Mouse (Mus musculus) left cerebral cortex, postnatal 25 days (tissue): ENCODE results near the gene Sac3d1. TPM values are rescaled to one million over a fixed set of nuclear protein-coding genes. Genes with fewer than 3 reads are reported as not detected.
"Not testable (repeated sequence)": the region's sequence is repeated elsewhere in the genome, so short reads cannot be mapped to it uniquely, and the experiment has no call there.

Experiments used
- DNase-seq, 2 experiments: peaks; one replicate each; pipeline ENCODE4 v3.0.0; 2022; ENCODE audit warnings: low spot score in 2 of 2, mixed read lengths in 1 of 2
- intact Hi-C: fragments of 180-260 bp; cut with DNase I; formaldehyde crosslinking; loops from one replicate; pipeline ENCODE4 v1.15.1; 2025
- total RNA-seq, 2 experiments: library from RNA; stranded (reverse); gene quantifications; 2 replicates each; pipeline ENCODE4 v1.2.3; 2021

Sac3d1 gene
- total RNA-seq: 10 to 100 TPM; 23.7 to 25.0 TPM

DNA sequence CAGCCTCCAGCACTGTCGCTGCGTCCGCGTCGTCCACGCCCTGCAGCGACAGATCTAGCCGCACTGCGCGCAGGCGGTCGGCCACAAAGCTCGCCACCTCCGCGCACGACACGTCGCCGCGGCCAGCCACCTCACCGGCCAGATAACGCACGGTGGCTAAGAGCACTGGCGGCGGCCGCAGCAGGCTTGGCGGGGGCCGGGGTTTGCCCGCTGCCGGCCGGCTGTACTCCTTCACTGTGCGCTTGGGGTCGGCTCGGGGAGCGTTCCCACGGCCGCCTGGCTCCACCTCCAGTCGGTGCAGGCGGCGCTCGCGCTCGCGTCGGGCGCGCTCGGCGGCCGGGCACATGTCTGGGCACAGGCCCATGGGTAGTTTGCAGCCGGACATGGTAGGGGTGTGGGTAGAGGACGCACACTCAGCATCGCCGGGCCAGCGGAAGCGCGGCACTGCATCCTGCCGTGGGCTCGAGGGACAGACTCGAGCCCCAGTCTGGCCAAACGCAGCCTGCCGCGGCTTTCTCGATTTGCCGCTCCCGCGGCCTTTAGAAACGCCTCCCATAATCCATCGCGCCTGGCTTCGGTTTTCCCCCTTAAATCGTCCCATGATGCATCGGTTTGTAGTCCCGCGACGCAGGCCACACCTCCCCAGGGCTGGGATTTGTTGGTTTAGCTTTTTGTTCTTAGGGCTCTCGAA, at the start of gene Sac3d1:
Gene Sac3d1, minus strand, starts transcription at position 665 of the 691 bp plus-strand sequence.
- intact Hi-C loops: loop anchor here (1.0 to 5.0 kb wide), 2 partner anchors 33 to 51 kb away; partner anchors contain the start of gene Tm7sf2
- DNase-seq: peak; percentile 92 to 96

- intact Hi-C loops: loop anchor here (5.0 kb wide), 1 partner anchor 41 kb away; no protein-coding TSS in a partner anchor
- DNase-seq: no peak
Observed at GRCm38 (mm10) chr19:6166750-6167149, 48.3 kb upstream of the Sac3d1 start.

GRCm38 (mm10) chr19:6163872-6164547, 45.6 kb upstream of the Sac3d1 start:
- intact Hi-C loops: no loop called here
- peak in 1 of 2 experiments; percentile 14 for DNase-seq

DNA sequence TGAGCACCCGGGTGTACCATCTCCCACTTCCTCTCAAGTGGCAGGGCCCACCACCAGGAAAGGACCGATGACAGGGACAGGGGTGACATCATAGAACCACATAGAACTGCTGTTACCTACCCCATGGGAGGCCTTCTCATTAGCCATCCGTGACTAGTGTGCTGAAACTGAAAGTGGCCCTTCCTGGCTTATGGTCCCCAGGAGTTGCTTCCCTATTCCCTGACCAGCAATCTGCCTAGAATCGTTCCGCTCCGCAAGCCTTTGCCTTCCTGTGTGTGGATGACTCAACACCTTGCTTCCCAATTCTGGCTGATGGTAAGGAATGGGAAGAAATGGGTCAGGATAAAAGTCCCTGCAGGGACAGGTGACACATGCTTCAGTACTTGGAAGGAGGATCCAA, 38.8 kb upstream of the Sac3d1 start:
- DNase-seq: peak in 1 of 2 experiments; percentile 30
- intact Hi-C loops: no loop called here

DNA sequence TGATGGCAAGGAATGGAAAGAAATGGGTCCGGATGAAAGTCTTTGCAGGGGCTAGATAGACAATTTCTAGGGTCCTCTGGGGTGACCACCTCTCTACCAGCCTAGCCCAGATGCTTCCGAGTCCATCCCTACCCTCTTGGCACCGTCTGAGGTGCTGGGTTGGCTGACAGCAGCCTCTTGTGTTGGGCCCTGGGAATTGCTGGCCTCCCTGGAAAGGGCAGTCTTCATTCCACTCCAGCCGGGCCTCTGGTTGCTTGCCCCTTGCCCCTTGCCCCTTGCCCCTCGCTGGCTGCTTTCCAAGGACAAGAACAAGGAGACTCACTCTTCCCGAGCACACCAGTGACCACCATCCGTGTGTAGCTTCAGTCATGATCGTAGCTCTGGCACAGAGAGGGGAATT, 37.9 kb upstream of the Sac3d1 start:
- intact Hi-C loops: no loop called here
- no peak for DNase-seq

- intact Hi-C loops: no loop called here
- no peak for DNase-seq
Observed at GRCm38 (mm10) chr19:6155174-6155573, 36.7 kb upstream of the Sac3d1 start.

GRCm38 (mm10) chr19:6144842-6145241, 26.4 kb upstream of the Sac3d1 start:
- intact Hi-C loops: loop anchor here (5.0 kb wide), 1 partner anchor 187 kb away; the partner anchor contains the start of gene Men1
- no peak for DNase-seq

DNA sequence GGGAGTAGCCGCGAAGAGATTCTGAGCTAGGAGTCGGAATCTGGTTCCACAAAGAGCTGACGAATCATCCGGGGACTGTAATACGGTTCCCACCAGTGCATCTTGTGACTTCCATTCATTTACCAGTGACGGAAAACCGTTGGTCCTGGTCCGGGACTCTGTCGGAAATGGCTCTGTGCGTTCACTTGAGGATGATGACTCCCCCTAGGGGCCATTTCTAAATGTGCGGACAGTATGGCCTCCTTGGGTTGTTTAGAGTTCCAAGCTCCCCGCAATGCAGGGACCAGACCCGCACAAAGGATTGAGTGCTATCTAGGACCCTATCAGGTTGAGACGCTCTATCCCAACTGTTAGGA, 22.9 kb upstream of the Sac3d1 start, which contains the start of gene Arl2:
Gene Arl2, minus strand, starts transcription at position 155 of the 356 bp plus-strand sequence.
- intact Hi-C loops: loop anchor here (1.0 to 5.0 kb wide), 2 partner anchors 95 to 191 kb away; partner anchors contain the start of gene Men1

DNA sequence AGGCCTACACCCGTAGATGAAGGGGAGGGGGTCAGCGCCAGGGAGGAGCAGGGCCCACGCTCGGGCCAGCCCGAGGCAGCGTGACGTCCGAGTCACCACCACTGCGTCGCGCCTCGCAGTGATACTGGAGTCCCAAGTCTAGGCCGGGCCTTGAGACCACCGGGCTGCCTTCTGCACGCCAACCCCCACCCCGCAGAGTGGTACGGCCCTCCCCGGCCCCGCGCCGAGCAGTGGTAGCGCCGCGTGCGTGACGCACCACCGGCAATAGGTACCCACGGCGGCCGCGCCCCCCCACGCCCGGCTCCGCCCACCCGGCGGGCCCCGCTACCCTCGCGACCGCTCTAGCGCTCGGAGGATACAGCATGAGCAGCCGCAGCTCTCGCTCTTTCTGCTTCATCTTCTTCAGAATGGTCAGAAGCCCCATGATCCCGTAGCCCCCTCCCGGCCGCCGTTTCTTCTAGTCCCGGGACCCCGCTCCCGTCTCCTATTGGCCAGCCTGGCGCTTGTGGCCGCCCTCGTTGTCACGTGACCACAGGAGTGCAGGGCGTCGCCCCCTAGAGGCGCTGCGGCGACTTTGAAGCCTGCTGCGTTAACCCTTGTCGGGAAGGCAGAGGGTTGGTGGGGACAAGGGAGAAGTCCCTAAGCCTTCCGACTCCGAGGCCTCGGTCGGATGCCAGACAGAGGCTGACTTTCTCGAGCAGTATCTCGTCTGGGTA, 22.4 kb upstream of the Sac3d1 start, which contains the start of gene Batf2:
Gene Batf2, plus strand, starts transcription at position 306 of the 716 bp plus-strand sequence.
- DNase-seq: peak; percentile 93 to 95
- intact Hi-C loops: loop anchor here (1.0 to 5.0 kb wide), 2 partner anchors 95 to 191 kb away; partner anchors contain the start of gene Men1

More for the DNA sequence above, 22.9 kb upstream of the Sac3d1 start, which contains the start of gene Arl2:
- DNase-seq: peak; percentile 83 to 92

DNA sequence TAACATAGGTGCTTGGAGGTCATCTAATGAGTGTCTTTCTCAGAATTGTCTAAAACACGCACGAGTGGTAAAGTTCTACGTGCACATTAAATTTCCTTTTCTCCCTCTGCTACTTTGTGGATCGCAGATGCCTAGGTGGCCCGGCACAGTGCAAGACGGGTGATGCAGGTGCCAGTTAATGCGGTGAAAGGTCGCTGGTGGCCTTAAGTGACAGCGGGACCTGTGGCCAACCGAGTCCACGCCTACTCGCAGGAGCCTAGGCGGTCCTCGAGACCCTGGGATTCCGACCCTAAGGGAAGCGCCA, 21.9 kb upstream of the Sac3d1 start:
- intact Hi-C loops: loop anchor here (5.0 kb wide), 1 partner anchor 192 kb away; the partner anchor contains the start of gene Men1
- DNase-seq: no peak

- no peak for DNase-seq
- intact Hi-C loops: loop anchor here (5.0 kb wide), 1 partner anchor 193 kb away; the partner anchor contains the start of gene Men1
Observed at GRCm38 (mm10) chr19:6139701-6140100, 21.3 kb upstream of the Sac3d1 start.

GRCm38 (mm10) chr19:6136397-6136796, 17.9 kb upstream of the Sac3d1 start:
- intact Hi-C loops: no loop called here
- DNase-seq: no peak

DNA sequence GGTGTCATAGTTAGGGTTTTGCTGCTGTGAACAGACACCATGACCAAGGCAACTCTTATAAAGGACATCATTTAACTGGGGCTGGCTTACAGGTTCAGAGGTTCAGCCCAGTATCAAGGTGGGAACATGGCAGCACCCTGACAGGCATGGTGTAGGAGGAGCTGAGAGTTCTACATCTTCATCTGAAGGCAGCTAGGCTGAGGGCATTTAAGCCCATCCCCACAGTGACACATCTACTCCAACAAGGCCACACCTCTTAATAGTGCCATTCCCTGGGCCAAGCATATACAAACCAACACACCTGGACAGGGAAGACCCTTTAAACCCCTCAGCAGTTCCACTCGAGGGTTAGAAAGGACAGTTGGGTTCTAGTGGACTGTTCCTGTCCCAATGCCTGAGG, 14.7 kb upstream of the Sac3d1 start:
- DNase-seq, intact Hi-C loops: not testable (repeated sequence)

DNA sequence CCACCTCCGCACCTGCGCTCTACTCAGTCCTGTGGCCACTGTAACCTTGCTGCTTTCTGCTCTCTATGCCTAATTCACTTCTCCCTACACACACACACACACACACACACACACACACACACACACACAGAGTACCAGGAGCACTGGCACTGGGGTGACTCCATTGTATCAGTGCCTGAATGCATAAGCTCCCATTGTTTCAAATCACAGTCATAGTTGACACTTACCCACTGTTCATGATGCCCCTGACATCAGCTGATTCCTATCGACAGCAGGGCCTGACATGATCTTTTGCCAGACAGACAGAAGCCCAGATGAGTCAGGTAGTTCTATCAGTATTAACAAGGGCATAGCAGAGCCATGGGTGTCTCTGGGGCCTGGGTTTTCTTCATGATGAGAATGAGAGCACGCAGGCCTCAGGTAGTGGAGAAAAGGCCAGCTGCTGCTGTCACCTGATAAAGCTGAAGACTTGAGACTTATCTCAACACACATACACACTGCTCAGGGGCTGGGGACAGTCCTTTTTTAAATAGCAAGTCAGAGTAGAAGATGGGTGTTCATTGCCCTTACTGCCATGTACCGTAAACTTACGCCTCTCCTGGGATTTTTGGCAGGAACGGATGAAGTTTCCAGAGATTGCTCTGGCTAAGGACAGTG, 13.8 kb upstream of the Sac3d1 start:
- no peak for DNase-seq
- intact Hi-C loops: no loop called here

DNA sequence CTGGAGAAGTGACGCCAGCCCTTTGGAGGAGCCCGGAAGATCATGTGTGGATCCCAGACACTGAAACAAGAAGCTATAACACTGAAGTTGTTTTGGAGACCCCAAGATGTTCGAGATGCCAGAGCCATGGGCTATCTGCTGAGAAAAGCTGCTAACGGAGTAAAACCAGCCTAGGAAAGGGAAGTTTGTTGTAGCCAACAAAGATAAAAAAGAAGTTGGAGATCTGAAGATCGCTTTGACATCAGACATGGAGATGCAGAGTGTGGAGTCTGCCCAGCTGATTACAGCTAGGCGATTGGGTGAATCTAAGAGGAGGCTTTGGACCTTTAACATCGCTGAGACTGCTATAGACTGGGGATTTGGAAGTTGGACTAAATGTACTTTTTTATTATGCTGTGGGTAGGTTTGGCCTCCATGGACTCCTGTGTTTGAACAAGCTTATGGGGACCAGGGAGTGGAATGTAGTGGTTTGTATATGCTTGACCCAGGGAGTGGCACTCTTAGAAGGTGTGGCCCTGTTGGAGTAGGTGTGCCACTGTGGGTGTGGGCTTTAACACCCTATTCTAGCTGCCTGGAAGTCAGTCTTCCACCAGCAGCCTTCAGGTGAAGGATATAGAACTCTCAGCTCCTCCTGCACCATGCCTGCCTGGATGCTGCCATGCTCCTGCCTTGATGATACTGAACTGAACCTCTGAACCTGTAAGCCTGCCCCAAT, 12.1 kb upstream of the Sac3d1 start:
- intact Hi-C loops, DNase-seq: not testable (repeated sequence)

DNA sequence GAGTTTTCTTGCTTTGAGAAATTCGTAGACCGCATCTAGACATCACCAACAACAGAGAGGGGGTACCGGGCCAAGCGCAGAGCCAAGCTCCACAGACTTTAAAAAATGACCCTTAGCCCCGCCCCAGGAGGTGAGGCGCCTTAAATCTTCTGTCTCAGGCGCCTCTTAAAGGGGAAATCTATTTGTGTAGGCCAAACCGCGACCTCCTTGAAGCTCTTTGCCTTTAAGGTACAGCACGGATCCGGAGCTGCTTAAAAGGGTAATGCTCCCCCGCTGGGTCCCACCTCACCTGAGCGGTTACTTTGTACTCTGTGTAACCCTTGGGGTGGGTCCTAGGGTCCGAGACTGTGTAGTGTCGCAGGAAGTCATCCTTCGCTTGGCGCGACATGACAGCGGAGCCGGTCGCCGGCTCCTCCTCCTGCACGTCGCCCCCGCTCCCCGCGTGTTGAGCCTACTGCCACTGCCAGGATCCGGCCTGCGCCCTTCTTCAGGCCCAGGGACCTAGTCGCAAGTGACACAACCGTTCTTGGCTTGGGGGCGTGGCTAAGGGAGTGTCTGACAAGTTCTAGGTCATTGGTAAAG, 9.4 kb upstream of the Sac3d1 start, which contains the start of gene Snx15:
Gene Snx15, minus strand, starts transcription at position 545 of the 582 bp plus-strand sequence.
- intact Hi-C loops: no loop called here
- DNase-seq: peak; percentile 96 to 98

GRCm38 (mm10) chr19:6126789-6127580, 8.5 kb upstream of the Sac3d1 start:
- intact Hi-C loops: no loop called here
- DNase-seq: no peak

DNA sequence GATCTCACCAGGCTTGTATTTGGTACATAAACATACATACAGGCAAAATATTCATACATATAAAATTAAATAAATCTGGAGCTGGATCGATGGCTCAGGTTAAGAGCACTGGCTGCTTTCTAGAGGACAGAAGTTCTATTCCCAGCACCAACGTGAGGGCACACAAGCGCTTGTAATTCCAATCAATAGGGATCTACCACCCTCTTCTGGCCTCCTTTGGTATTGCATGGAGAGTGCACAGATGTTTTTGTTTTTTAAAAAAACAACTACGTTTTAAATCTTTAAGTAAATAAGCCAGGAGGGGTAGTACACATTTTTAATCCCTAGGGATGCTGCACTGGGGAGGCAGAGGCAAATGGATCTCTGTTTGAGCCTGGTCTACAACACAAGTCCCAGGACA, 7.8 kb upstream of the Sac3d1 start:
- DNase-seq: peak in 1 of 2 experiments; percentile 30
- intact Hi-C loops: no loop called here
